Mouse (Mus musculus) erythroblast, embryonic 14.5 days (primary cell): ENCODE measurements around the gene Pdf. TPM values are rescaled to one million over a fixed set of nuclear protein-coding genes. Genes with fewer than 3 reads are reported as not detected.
"Not testable (repeated sequence)": the region's sequence is repeated elsewhere in the genome, so short reads cannot be mapped to it uniquely, and the experiment has no call there.

Experiments
- H3K27me3 ChIP-seq: 2 replicates; pipeline ENCODE4 v1.6.1; 2012; ENCODE audit warnings: inconsistent platforms; ENCODE audit not compliant: control insufficient read depth
- H3K36me3 ChIP-seq: 2 replicates; pipeline ENCODE4 v1.6.1; 2012; ENCODE audit warnings: mild to moderate bottlenecking, inconsistent platforms; ENCODE audit not compliant: control insufficient read depth
- H3K4me1 ChIP-seq: 2 replicates; pipeline ENCODE4 v1.6.1; 2012; ENCODE audit warnings: inconsistent platforms; ENCODE audit not compliant: control insufficient read depth
- H3K4me3 ChIP-seq: replicated peaks from 2 replicates; pipeline ENCODE3; 2012; ENCODE audit warnings: moderate library complexity, mild to moderate bottlenecking, inconsistent platforms
- H3K9me3 ChIP-seq: 2 replicates; pipeline ENCODE4 v1.6.1; 2012; ENCODE audit warnings: low read length, inconsistent platforms, mixed read lengths; ENCODE audit not compliant: control insufficient read depth
- GATA1 ChIP-seq: IDR thresholded peaks from 2 replicates; pipeline ENCODE4 v1.6.1; 2012; ENCODE audit warnings: low read length, inconsistent platforms, mixed read lengths
- TAL1 ChIP-seq: IDR thresholded peaks from 3 replicates; pipeline ENCODE4 v1.6.1; 2012; ENCODE audit warnings: low read length, inconsistent platforms, mixed read lengths
- polyA plus RNA-seq: library from polyadenylated mRNA; stranded (reverse); fragments of >175 nt; gene quantifications from 2 replicates; pipeline ENCODE4 v1.2.3, GENCODE M21; 2012

The Pdf gene
- polyA plus RNA-seq, 1 experiment: 0.12 TPM

GRCm38 (mm10) chr8:107029310-107029709 lies 19.1 kb downstream of the Pdf start:
- no peak for TF ChIP-seq GATA1
- TF ChIP-seq TAL1: no peak
- Histone ChIP-seq H3K4me3 (no peak overlapping the region), H3K36me3 (peaks cover 5% of the 10 kb centered on the region), H3K27me3 (no peaks in the 10 kb centered on the region), H3K9me3 (no peaks in the 10 kb centered on the region), H3K4me1 (peaks cover 38% of the 10 kb centered on the region)

- TF ChIP-seq TAL1: no peak
- H3K9me3 ChIP-seq: no peaks in the 10 kb centered on the region
These were observed 24.9 kb downstream of the Pdf start for GRCm38 (mm10) chr8:107023479-107023878.

DNA sequence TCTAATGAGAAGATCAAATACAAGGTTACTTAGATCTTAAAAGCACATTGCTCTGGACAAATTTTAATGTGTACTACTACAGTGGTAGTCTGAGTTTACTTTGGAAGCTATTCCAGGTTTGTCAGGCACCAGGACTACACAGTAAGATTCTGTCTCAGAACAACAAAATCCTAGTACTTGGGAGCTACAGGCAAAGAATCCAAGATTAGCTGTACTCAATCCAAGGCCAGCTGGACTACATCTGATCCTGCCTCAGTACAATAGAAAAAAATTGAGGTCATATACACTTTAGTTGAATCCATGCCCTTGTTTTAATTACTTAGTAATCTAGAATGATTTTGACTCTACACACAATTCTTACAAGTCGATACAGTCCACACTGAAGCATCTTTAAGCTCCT lies 33.5 kb downstream of the Pdf start:
- TF ChIP-seq TAL1 (no peak), GATA1 (no peak)
- H3K9me3 ChIP-seq: no peaks in the 10 kb centered on the region
- no peaks in the 10 kb centered on the region for H3K36me3 ChIP-seq

More at GRCm38 (mm10) chr8:107023479-107023878, 24.9 kb downstream of the Pdf start:
- no peaks in the 10 kb centered on the region for H3K36me3 ChIP-seq
- H3K4me1 ChIP-seq: peaks cover under 1% of the 10 kb centered on the region
- no peak overlapping the region for H3K4me3 ChIP-seq
- H3K27me3 ChIP-seq: peaks cover 5% of the 10 kb centered on the region; the same call in 1 of the 2 replicates

DNA sequence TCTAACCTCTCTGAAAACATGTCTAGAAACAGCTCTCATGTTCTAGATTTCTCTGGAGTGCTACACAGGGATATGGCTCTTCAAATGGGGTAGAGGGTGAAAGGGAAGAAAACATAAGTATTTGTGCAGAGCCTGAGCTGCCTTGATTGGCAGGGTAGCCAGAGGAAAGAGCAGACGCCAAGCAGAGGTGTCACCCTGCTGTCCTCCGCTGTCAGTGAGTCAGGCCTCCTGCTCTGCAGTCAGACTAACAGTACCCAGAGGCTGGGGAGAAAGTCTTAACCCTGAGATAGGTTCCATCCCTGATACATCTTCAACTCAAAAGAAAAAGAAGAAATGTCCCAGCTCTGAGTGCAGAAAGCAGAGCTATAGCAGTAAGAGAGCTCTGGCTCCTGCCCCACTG lies 35.7 kb downstream of the Pdf start:
- Histone ChIP-seq H3K36me3 (no peaks in the 10 kb centered on the region), H3K4me1 (no peaks in the 10 kb centered on the region), H3K9me3 (no peaks in the 10 kb centered on the region), H3K4me3 (no peak overlapping the region), H3K27me3 (no peaks in the 10 kb centered on the region; the same call in 1 of the 2 replicates)
- no peak for TF ChIP-seq TAL1
- TF ChIP-seq GATA1: no peak

More for the DNA sequence above, 33.5 kb downstream of the Pdf start:
- no peaks in the 10 kb centered on the region for H3K4me1 ChIP-seq
- no peak overlapping the region for H3K4me3 ChIP-seq
- H3K27me3 ChIP-seq: peaks cover 5% of the 10 kb centered on the region

GRCm38 (mm10) chr8:107007795-107008194 lies 40.6 kb downstream of the Pdf start:
- Histone ChIP-seq H3K4me3 (no peak overlapping the region), H3K36me3 (no peaks in the 10 kb centered on the region), H3K4me1 (no peaks in the 10 kb centered on the region), H3K27me3 (no peaks in the 10 kb centered on the region), H3K9me3 (no peaks in the 10 kb centered on the region)
- TF ChIP-seq GATA1 (no peak), TAL1 (no peak)

GRCm38 (mm10) chr8:107002532-107002931 lies 45.9 kb downstream of the Pdf start:
- Histone ChIP-seq H3K4me3 (no peak overlapping the region), H3K27me3 (no peaks in the 10 kb centered on the region), H3K4me1 (no peaks in the 10 kb centered on the region), H3K9me3 (no peaks in the 10 kb centered on the region), H3K36me3 (no peaks in the 10 kb centered on the region)
- TF ChIP-seq TAL1 (no peak), GATA1 (no peak)

DNA sequence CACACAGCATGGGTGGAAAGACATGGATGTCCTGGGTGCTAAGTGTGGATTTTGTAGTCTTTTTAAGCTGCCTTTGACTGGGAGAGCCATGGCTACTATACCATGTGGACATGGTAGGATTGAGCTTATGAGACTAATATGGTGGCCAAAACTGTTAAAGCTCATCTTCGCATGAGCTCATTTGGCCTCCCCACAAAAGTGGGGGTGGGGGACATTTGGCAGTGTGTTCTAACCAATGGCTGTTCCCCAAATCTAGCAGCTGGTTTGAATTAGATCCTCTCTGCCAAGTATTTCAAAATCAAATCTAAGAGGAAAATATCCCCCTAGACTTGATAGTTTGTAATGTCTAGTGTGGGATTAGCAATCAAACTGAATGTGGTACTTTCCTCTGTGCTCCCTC lies 49.3 kb downstream of the Pdf start:
- Histone ChIP-seq H3K4me1 (no peaks in the 10 kb centered on the region), H3K36me3 (no peaks in the 10 kb centered on the region), H3K9me3 (no peaks in the 10 kb centered on the region), H3K4me3 (no peak overlapping the region), H3K27me3 (no peaks in the 10 kb centered on the region)
- no peak for TF ChIP-seq GATA1
- no peak for TF ChIP-seq TAL1

DNA sequence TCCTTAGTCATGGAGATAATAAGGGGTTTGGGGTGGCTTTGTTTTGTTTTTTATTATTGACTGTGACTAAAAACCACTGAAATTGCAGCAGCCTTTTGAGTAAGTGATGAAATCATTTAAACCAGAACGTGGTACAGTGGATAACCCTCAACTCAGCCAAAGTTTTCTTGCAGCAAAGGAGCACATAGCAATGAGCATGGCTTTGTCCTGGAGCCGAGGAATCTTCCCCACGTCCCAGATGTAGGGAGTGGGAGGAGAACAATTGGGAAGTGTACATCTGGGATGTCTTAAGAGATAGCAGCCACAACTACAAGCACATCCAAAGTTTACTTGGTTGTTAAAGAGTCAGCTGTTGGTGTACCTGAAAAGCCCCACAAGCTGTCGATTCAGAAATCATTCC lies 51.0 kb downstream of the Pdf start:
- TF ChIP-seq TAL1 (no peak), GATA1 (no peak)
- H3K27me3 ChIP-seq: no peaks in the 10 kb centered on the region
- no peaks in the 10 kb centered on the region for H3K9me3 ChIP-seq
- H3K4me3 ChIP-seq: no peak overlapping the region
- no peaks in the 10 kb centered on the region for H3K36me3 ChIP-seq
- no peaks in the 10 kb centered on the region for H3K4me1 ChIP-seq

GRCm38 (mm10) chr8:106996339-106996738 lies 52.1 kb downstream of the Pdf start:
- not testable (repeated sequence) for H3K9me3 ChIP-seq, H3K27me3 ChIP-seq, H3K4me3 ChIP-seq, H3K4me1 ChIP-seq, H3K36me3 ChIP-seq

Other genes starting within 250 kb of the Pdf start
- gene Has3, start 178.4 kb downstream of the Pdf start, polyA plus RNA-seq: not detected in 2 replicates
- 0.25 and 0.27 TPM in 2 replicates for gene Utp4, start 155.0 kb downstream of the Pdf start, polyA plus RNA-seq
- gene Sntb2, start 112.9 kb downstream of the Pdf start, polyA plus RNA-seq: 0.01 and 0.08 TPM in 2 replicates
- gene Vps4a, start 17.4 kb downstream of the Pdf start, polyA plus RNA-seq: 0.99 and 1.4 TPM in 2 replicates
- gene Cog8, start 8.1 kb upstream of the Pdf start, polyA plus RNA-seq: 1.3 and 1.7 TPM in 2 replicates
- 0.21 and 0.30 TPM in 2 replicates for gene Nip7, start 8.3 kb upstream of the Pdf start, polyA plus RNA-seq
- gene Tmed6, start 17.0 kb upstream of the Pdf start, polyA plus RNA-seq: not detected in 2 replicates
- 1.4 and 1.8 TPM in 2 replicates for gene Terf2, start 47.9 kb upstream of the Pdf start, polyA plus RNA-seq
- 0.42 and 0.57 TPM in 2 replicates for gene Cyb5b, start 102.0 kb upstream of the Pdf start, polyA plus RNA-seq
- 0.04 TPM in 2 replicates for gene Nfat5, start 244.9 kb upstream of the Pdf start, polyA plus RNA-seq